In the genomic region with DNA sequence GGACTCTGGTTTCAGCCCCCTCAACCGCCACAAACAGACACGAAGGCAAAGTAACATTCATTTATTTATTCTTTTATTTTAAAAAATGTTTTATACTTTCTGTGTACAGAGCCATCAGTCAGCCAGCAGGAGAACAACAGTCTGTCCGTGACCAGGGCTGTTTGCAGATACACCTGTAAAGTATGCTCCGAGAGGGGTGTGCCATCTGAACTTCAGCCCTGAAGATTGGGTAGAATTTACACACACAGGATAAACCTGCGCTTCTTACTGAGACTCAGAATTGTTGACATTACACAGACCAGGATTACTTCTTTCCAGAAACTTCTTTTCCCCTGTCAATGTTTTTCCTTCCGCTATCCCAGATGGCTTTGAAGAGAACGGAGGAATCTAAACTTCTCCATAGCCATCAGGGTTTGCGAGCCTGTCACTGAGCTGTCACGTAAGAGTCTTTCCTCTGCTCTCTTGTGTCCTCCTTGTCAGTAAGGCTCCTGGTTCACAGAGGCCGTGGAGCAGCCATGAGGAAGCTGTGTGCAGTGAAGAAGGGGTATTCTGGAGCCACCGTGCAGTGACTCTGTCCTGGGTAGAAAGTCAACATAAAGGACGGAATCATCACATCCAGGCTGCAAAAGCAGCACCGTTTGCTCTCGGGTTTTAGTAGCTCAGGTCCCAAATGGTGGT, we compare ENCODE assay signal across 23 mouse cellular contexts. TPM values are rescaled to one million over a fixed set of nuclear protein-coding genes. Genes with fewer than 3 reads are reported as not detected.
"Had no signal": no experiment of that assay in that cellular context is flagged by ENCODE, and none has a peak within 500 bp of the region (broad histone marks: within the 10 kb centered on the region; RNA-seq: fewer than 3 reads in every experiment).

No protein-coding gene starts in this region.

- H3K4me2 ChIP-seq: liver, embryonic 15.5 days; lung, embryonic 15.5 days; midbrain, embryonic 11.5 days; midbrain, embryonic 13.5 days; midbrain, embryonic 15.5 days; neural tube, embryonic 12.5 days had no signal

- H3K27ac ChIP-seq: liver, embryonic 15.5 days; lung, embryonic 15.5 days; macrophage; midbrain, embryonic 13.5 days; midbrain, embryonic 15.5 days; neural tube, embryonic 12.5 days had no signal

- H3K9me3 ChIP-seq: liver, embryonic 15.5 days; lung, embryonic 15.5 days; midbrain, embryonic 13.5 days; midbrain, embryonic 15.5 days; neural tube, embryonic 12.5 days had no signal

- ATAC-seq: liver, postnatal 0 days; lung, postnatal 0 days; midbrain, embryonic 13.5 days; midbrain, embryonic 15.5 days had no signal

- H3K4me3 ChIP-seq: liver, embryonic 15.5 days; lung, embryonic 15.5 days; megakaryocyte, embryonic 14.5 days; midbrain, embryonic 13.5 days; midbrain, embryonic 15.5 days; neural tube, embryonic 12.5 days had no signal

- H3K9ac ChIP-seq: liver, embryonic 15.5 days; liver, postnatal 0 days; lung, embryonic 15.5 days; midbrain, embryonic 13.5 days; midbrain, embryonic 15.5 days; neural tube, embryonic 12.5 days had no signal

- DNase-seq: liver, postnatal 0 days; lung, adult 2 months; lung, postnatal 14 days; lung, postnatal 36 days; right cerebral cortex, postnatal 14 days; right cerebral cortex, postnatal 4 days; spleen, adult 18-20 months; thymus, adult 2 months; thymus, postnatal 25 days; thymus, postnatal 4 days had no signal

- H3K4me1 ChIP-seq: liver, embryonic 15.5 days; lung, embryonic 15.5 days; midbrain, embryonic 13.5 days; midbrain, embryonic 15.5 days; neural tube, embryonic 12.5 days had no signal

- H3K27me3 ChIP-seq: liver, embryonic 15.5 days; lung, embryonic 15.5 days; megakaryocyte, embryonic 14.5 days; midbrain, embryonic 13.5 days; midbrain, embryonic 15.5 days; neural tube, embryonic 12.5 days had no signal

- H3K36me3 ChIP-seq: liver, embryonic 15.5 days; lung, embryonic 15.5 days; midbrain, embryonic 13.5 days; midbrain, embryonic 15.5 days; neural tube, embryonic 12.5 days had no signal

RNA-seq across cellular contexts. Expression of a gene that starts 51.2 kb away (rescaled TPM):
- total RNA-seq: megakaryocyte progenitor cell, adult 5-6 weeks; midbrain, postnatal 0 days; monocyte, adult 5-6 weeks; neutrophil, adult 5-6 weeks had no signal
- polyA plus RNA-seq: liver, embryonic 15.5 days; macrophage; midbrain, embryonic 11.5 days; thymus, adult 2 months had no signal
